Mouse (Mus musculus): ENCODE results near the gene Zfp692. TPM values are rescaled to one million over a fixed set of nuclear protein-coding genes. Genes with fewer than 3 reads are reported as not detected.

Gene Zfp692
- polyA plus RNA-seq, 1 experiment from 2014 or later = 24.2 TPM

DNA sequence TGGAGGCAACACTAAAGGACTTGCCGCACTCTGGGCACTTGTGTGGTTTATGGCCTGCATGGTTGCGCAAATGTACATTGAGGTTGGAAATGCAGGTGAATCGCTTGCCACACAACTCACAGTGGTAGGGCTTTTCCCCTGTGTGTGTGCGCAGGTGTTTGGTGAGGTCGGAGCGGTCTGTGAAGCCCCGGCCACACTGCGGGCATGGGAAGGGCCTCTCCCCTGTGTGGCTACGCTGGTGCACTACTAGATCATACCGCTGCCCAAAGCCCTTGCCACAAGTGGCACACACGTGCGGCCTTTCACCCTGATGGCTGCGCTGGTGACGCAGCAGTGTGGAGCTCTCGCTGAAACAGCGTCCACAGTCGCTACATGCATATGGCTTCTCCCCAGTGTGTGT, 9.5 kb downstream of the Zfp692 start:
- Histone ChIP-seq H3K4me1 (replicated peaks) (no peaks in the 10 kb centered on the region), H3K27ac (no peak overlapping the region), H3K36me3 (peaks cover 72% of the 10 kb centered on the region), H3K27me3 (ENCODE audit: insufficient read depth, poor library complexity, severe bottlenecking) (no peaks in the 10 kb centered on the region), H3K9me3 (no peaks in the 10 kb centered on the region), H3K4me3 (no peak overlapping the region)
- no peak for DNase-seq (ENCODE audit: low spot score)
- 85% methylated on average over 17 of the region's 17 CpGs for WGBS

DNA sequence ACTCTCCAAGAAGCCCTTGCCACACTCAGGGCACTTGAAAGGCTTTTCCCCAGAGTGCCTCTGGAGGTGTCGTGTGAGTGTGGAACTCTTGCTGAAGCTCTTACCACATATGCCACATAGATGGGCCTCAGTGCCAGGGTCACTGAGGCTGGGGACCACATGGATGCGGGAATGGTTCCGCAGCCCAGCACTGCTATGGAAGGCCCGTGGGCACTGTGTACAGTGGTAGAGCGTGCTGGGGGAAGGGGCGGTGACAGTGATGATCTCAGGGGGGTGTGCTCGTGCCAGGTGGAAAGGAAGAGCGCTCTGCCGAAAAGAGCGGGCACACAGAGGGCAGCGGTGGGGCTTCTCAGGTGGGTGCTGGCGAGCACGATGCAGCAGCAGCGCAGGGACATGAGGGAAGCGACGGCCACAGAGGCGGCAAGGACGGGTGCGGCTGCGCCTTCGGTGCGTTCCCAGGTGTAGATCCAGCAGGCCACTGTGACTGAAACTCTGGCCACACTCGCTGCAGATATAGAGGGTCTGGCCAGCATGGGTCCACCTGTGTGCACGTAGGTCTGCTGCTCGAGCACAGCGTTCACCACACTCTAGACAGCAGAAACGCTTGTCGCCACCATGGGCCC, 10.0 kb downstream of the Zfp692 start:
- WGBS = 70% methylated on average over 28 of the region's 28 CpGs
- Histone ChIP-seq H3K4me1 (replicated peaks) (peaks cover 3% of the 10 kb centered on the region), H3K36me3 (peaks cover 67% of the 10 kb centered on the region), H3K9me3 (no peaks in the 10 kb centered on the region), H3K27me3 (ENCODE audit: insufficient read depth, poor library complexity, severe bottlenecking) (no peaks in the 10 kb centered on the region), H3K27ac (no peak overlapping the region), H3K4me3 (no peak overlapping the region)
- no peak for DNase-seq (ENCODE audit: low spot score)

DNA sequence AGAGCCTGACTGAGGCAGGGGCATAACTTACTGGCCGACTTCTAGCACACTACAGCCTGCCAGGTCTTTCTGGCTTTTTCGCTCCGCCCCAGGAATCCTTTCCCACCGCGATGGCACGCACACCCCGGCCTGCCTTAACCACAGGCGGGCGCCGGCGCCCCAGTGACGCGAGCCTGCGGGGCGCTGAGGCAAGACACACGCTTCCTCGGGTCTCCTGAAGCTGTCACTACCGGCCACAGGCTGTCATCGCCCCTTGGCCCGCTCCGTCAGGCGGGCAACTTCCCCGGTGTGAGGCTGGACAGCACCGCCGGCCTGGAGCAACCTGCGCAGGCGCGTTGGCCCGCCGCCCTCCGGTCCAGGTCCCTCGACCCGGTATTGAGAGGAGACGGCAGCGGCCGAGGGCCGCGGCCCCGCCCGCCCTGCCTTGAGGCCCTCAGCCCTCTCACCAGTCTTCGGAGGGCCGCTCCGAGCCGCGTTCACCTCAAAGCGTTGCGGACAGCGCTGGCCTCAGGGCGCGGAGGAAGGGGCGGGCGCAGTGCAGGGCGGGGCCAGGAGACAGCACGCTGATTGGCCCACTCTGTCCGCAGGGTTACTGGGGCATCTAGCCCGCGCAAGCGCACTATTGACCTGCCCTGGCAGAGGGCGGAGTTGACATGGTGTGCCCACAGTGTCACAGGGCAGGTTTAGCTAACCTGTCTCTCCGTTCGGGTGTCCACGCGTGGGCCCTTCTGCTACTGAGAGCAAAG, 16.1 kb downstream of the Zfp692 start:
- H3K27ac ChIP-seq = peak overlapping the region; percentile 92
- WGBS = under 1% methylated on average over 63 of the region's 63 CpGs
- no peaks in the 10 kb centered on the region for H3K27me3 ChIP-seq (ENCODE audit: insufficient read depth, poor library complexity, severe bottlenecking)

DNA sequence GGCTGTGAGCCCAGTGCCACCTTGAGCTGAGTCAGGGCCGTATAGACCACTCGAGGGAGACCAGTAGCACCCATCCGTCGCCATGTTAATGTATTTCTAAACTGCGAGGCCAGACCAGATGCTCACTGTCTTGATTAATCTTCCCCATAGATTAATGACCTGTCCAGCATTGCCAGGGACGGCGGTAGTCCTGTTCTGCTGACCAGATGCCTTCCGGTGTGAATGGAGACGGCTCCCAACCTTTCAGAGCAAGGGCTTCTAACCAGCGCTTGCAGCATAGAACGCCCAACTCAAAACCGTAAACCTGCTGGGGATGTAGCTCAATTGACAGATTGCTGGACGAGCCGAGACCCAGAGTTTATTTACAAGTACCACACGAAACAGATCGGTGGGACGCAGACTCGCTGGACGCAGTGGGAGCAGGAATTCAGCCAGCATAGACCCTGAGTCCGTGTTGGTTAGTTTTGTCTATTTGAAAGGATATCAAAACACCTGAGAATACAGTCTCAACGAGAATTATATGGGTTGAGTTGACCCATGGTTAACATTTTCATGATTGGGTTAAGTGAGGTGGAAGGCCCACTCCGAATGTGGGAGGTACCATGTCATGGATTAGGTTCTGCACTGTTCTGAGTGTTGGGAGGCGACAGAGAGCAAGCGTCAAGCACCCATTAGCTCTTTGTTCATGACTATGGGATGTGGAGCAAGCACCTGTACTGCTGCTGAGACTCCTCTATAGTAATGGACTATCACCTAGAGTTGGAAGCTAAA, 16.9 kb downstream of the Zfp692 start:
- DNase-seq (ENCODE audit: low spot score) = no peak
- peaks cover 27% of the 10 kb centered on the region for H3K4me1 ChIP-seq (replicated peaks)
- H3K9me3 ChIP-seq = no peaks in the 10 kb centered on the region
- H3K36me3 ChIP-seq = peaks cover 31% of the 10 kb centered on the region
- 15% methylated on average over 24 of the region's 24 CpGs for WGBS
- H3K27me3 ChIP-seq (ENCODE audit: insufficient read depth, poor library complexity, severe bottlenecking) = no peaks in the 10 kb centered on the region
- H3K4me3 ChIP-seq = peak overlapping the region; percentile 75
- peak overlapping the region; percentile 92 for H3K27ac ChIP-seq

More for the DNA sequence above, 16.1 kb downstream of the Zfp692 start:
- Histone ChIP-seq H3K4me3 (peak overlapping the region; percentile 75), H3K36me3 (peaks cover 26% of the 10 kb centered on the region), H3K9me3 (no peaks in the 10 kb centered on the region), H3K4me1 (replicated peaks) (peaks cover 24% of the 10 kb centered on the region)
- peak; percentile 97 for DNase-seq (ENCODE audit: low spot score)

DNA sequence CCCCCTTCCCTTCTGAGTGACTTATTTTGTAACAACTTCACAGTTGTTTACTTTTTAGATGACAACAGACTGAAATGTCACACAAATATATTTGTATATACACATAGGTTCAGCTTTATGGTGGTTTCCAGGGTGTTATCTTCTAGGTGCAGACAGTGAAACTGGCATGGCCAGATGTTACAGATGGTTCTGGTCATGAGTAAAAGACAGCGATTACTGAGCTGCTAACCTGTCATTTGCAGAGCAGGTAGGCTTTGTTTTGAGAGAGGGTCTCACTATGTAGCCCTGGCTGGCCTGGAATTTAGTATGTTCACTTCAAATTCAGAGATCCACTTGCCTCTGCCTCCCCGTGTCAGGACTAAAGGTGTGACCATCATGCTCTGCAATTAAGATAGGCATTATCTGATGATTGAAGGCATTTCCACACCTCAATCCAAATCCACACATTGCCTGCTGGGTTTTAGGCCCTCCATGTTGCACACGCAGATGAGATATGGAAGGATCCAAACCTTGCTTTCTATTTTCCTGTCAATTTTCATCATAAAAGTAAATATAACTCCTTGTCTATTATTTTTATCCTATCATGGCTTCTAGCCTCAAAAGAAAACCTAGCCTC, 17.9 kb downstream of the Zfp692 start:
- Histone ChIP-seq H3K4me1 (replicated peaks) (peaks cover 36% of the 10 kb centered on the region), H3K4me3 (no peak overlapping the region), H3K27ac (no peak overlapping the region), H3K9me3 (no peaks in the 10 kb centered on the region), H3K36me3 (peaks cover 29% of the 10 kb centered on the region), H3K27me3 (ENCODE audit: insufficient read depth, poor library complexity, severe bottlenecking) (no peaks in the 10 kb centered on the region)
- DNase-seq (ENCODE audit: low spot score) = no peak
- WGBS = 90% methylated on average over 3 of the region's 3 CpGs

DNA sequence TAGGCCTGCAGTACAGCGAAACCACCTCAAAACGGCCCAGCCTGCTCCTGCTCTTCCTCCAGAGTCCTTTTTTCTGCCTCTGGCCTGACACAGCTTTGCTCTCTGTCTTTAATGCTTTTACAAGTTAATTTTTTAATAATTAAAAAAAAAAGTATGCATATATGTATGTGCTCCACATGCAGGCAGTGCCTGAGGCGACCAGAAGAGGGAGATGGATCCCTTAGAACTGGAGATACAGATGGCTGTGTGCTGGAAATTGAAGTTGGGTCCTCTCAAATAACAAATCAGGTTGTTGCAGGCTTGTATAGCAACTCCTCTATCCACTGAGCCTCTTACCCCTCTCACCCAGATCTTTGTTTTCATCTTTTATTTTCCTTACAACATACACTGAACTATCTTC, 19.9 kb downstream of the Zfp692 start:
- Histone ChIP-seq H3K4me3 (no peak overlapping the region), H3K27ac (no peak overlapping the region), H3K4me1 (replicated peaks) (peaks cover 42% of the 10 kb centered on the region), H3K9me3 (no peaks in the 10 kb centered on the region), H3K36me3 (peaks cover 23% of the 10 kb centered on the region), H3K27me3 (ENCODE audit: insufficient read depth, poor library complexity, severe bottlenecking) (no peaks in the 10 kb centered on the region)
- DNase-seq (ENCODE audit: low spot score) = no peak
- WGBS = 92% methylated on average over 3 of the region's 3 CpGs

DNA sequence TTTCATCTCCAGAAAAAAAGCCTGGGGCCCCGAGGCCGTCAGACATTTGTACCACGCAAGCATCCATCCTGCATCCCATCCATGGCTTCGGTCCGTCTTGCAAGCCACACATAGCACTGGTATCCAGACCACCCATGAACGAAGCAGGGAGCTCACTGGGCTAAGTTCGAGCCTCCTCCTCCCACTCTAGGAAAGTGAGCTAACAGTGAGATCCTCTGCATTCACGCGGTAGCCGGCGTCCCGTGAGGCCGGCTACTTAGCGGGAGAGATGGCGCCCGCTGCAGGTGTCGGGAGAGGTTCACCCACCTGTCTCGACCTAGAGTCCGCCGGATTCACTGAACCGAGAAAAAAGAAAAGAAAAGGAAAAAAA, 23.0 kb downstream of the Zfp692 start:
- H3K4me1 ChIP-seq (replicated peaks) = peaks cover 31% of the 10 kb centered on the region
- no peaks in the 10 kb centered on the region for H3K27me3 ChIP-seq (ENCODE audit: insufficient read depth, poor library complexity, severe bottlenecking)
- H3K9me3 ChIP-seq = no peaks in the 10 kb centered on the region
- DNase-seq (ENCODE audit: low spot score) = no peak
- H3K36me3 ChIP-seq = peaks cover 51% of the 10 kb centered on the region
- under 1% methylated on average over 21 of the region's 21 CpGs for WGBS
- peak overlapping the region; percentile 73 for H3K4me3 ChIP-seq
- peak overlapping the region; percentile 94 for H3K27ac ChIP-seq

DNA sequence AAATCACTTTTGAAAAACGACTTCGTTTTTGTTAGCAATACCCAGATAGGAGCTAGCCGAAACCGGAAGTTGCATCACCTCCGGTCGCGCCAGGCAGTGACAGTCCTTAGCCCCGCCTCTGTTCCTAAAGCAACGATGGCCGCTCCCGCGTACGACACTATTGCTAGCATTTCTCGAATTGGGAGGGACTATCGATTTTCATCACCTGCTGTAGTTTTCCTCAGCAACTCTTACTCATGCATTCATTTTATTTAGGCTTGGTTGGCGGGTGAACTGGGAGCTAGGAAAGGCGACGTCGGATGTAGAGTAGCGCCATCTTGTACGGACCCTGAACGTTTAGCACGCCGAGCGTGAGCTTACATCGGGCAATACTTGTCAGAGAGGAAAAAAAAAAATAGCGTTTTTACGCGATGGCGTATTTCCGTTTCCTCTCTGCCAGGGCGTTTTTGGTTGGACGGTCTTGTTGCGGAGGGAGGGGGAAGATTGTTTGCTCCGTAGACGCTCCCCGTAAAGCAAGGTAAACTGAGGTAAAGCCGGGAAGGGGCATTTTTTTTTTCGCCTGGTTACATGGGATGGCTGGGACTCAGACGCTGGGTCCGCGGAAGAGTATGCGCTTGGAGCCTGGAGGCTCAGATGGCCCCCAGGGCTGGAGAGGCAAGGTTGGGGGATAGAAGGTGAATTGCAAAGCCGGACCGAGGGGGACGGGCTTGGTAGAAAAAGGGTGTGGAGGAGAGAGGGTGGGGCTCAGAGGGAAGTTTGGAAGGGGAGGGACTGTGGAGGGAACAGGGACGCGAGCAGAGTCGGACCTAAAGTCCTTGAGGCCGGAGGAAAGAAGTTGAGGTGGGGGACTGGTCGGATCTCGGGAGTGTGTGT, 23.6 kb downstream of the Zfp692 start, which contains the start of the genes Zfp672 and Sh3bp5l:
Gene Zfp672, minus strand, starts transcription at position 64 of the 873 bp plus-strand sequence.
Gene Sh3bp5l, plus strand, starts transcription at position 449 of the 873 bp plus-strand sequence.
- Histone ChIP-seq H3K27me3 (ENCODE audit: insufficient read depth, poor library complexity, severe bottlenecking) (no peaks in the 10 kb centered on the region), H3K9me3 (no peaks in the 10 kb centered on the region), H3K4me3 (peak within 1 kb of the TSS; percentile 73), H3K36me3 (peaks cover 53% of the 10 kb centered on the region), H3K27ac (peak within 1 kb of the TSS; percentile 94), H3K4me1 (replicated peaks) (peaks cover 31% of the 10 kb centered on the region)
- under 1% methylated on average over 52 of the region's 52 CpGs for WGBS
- peak; percentile 92 for DNase-seq (ENCODE audit: low spot score)

DNA sequence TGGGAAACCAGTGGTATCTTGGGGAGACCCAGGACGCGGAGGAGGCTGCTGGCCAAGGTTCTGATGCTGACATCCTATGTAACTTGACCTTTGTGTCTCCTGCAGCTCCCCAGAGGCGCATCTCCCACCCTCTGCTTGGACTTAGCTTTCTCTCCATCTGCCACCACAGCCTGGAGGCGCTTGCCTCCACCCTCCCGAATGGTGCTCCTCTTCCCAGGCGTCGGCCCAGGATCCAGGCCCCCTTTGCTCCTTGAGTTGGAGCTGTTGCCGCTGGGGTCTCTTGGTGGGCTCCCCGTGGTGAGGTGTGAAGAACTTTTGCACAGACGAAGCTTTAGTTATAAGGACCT, 24.3 kb downstream of the Zfp692 start:
- peaks cover 31% of the 10 kb centered on the region for H3K4me1 ChIP-seq (replicated peaks)
- H3K4me3 ChIP-seq = peak overlapping the region; percentile 73
- DNase-seq (ENCODE audit: low spot score) = no peak
- no peaks in the 10 kb centered on the region for H3K27me3 ChIP-seq (ENCODE audit: insufficient read depth, poor library complexity, severe bottlenecking)
- WGBS = 24% methylated on average over 10 of the region's 10 CpGs
- peak overlapping the region; percentile 94 for H3K27ac ChIP-seq
- peaks cover 56% of the 10 kb centered on the region for H3K36me3 ChIP-seq
- H3K9me3 ChIP-seq = no peaks in the 10 kb centered on the region

DNA sequence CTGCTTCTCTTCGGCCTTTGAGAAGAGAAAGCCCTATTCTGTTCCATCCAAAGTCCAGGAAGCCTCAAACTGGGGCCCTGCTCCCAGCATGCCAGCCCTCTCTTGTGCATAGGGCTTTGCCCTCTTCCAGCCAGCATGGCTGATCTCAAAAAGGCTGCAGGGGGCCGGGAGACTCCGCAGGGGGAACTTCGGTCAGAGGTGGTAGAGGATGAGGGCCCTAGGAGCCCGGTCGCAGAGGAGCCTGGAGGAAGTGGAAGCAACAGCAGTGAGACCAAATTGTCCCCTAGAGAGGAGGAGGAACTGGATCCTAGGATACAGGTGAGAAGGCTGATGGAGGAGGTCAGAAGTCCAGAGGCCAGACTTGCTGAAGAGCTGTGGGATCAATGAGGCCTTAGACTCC, 24.7 kb downstream of the Zfp692 start:
- Histone ChIP-seq H3K36me3 (peaks cover 57% of the 10 kb centered on the region), H3K9me3 (no peaks in the 10 kb centered on the region), H3K4me1 (replicated peaks) (peaks cover 31% of the 10 kb centered on the region), H3K27ac (no peak overlapping the region; the same call in 1 of the 2 replicates), H3K4me3 (peak overlapping the region; percentile 73), H3K27me3 (ENCODE audit: insufficient read depth, poor library complexity, severe bottlenecking) (no peaks in the 10 kb centered on the region)
- DNase-seq (ENCODE audit: low spot score) = no peak
- 87% methylated on average over 6 of the region's 6 CpGs for WGBS

DNA sequence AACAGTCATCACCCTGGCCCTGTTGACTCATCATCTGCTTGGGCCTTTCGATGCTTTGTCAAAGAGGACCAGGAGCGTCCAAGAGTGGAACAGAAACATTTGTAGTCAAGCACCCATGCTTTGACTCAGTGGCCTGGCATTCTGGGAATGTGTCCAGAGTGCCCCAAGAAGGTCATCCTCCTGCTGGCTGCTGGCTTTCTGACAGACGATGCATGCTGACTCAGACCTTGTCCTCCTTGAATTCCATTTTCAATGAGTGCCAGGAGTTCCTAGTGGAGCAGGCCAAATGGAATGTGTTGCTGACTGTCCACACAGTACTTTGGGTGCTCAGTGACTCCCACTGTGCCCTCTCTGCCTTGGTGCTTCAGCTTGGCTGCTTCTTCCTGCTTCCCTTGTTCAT, 27.9 kb downstream of the Zfp692 start:
- no peak overlapping the region for H3K4me3 ChIP-seq
- no peak for DNase-seq (ENCODE audit: low spot score)
- H3K27ac ChIP-seq = no peak overlapping the region
- 75% methylated on average over 3 of the region's 3 CpGs for WGBS
- peaks cover 66% of the 10 kb centered on the region for H3K36me3 ChIP-seq
- H3K9me3 ChIP-seq = no peaks in the 10 kb centered on the region
- H3K27me3 ChIP-seq (ENCODE audit: insufficient read depth, poor library complexity, severe bottlenecking) = no peaks in the 10 kb centered on the region
- H3K4me1 ChIP-seq (replicated peaks) = peaks cover 20% of the 10 kb centered on the region

DNA sequence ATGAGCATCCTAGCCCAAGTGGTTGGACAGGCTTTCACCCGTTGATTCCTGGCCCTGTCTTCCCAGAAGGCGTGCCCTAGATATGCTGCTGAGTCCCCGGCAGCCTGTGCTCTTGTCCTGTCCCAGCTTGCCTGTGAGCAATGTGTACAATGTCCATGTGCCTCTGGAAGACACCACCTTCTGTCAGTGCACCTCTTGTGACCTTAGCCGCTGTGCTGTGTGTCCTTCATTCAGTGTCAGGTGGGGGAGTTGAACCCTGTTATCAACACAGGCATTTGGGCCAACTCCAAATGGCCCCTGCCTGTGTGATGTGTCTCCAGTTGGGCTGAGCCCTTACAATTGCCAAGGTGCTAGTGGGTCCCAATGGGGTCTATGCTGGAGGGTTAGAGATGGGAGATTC, 39.9 kb downstream of the Zfp692 start:
- Histone ChIP-seq H3K27ac (no peak overlapping the region), H3K27me3 (ENCODE audit: insufficient read depth, poor library complexity, severe bottlenecking) (no peaks in the 10 kb centered on the region), H3K4me1 (replicated peaks) (no peaks in the 10 kb centered on the region), H3K9me3 (no peaks in the 10 kb centered on the region), H3K4me3 (no peak overlapping the region), H3K36me3 (peaks cover 65% of the 10 kb centered on the region)
- no peak for DNase-seq (ENCODE audit: low spot score)
- WGBS = 98% methylated on average over 4 of the region's 4 CpGs

All from hindbrain, embryonic 10.5 days (tissue).